Mouse (Mus musculus) heart, embryonic 15.5 days (tissue): ENCODE results near the gene Nav2. TPM values are rescaled to one million over a fixed set of nuclear protein-coding genes. Genes with fewer than 3 reads are reported as not detected.

ENCODE experiments used
- ATAC-seq: fragments of 200-750 bp; cut with Nextera tagmentation; replicated peaks from 2 replicates; pipeline ENCODE4 v1.8.0; 2017; ENCODE audit warnings: low read depth, moderate TSS enrichment; ENCODE audit not compliant: insufficient number of reproducible peaks, insufficient read depth, low FRiP score
- H3K27ac ChIP-seq: fragments of 300-500 bp; sonication (generic); 2 replicates; pipeline ENCODE4 v1.5.1; 2015; ENCODE audit warnings: mild to moderate bottlenecking, inconsistent platforms
- H3K27me3 ChIP-seq: fragments of 300-500 bp; sonication (generic); 2 replicates; pipeline ENCODE4 v1.6.1; 2015; ENCODE audit warnings: inconsistent platforms
- H3K36me3 ChIP-seq: fragments of 300-500 bp; sonication (generic); 2 replicates; pipeline ENCODE4 v1.6.1; 2015; ENCODE audit warnings: mild to moderate bottlenecking, inconsistent platforms
- H3K4me1 ChIP-seq: fragments of 300-500 bp; sonication (generic); replicated peaks from 2 replicates; pipeline ENCODE4 v1.6.1; 2015; ENCODE audit warnings: inconsistent platforms
- H3K4me2 ChIP-seq: fragments of 300-500 bp; sonication (generic); 2 replicates; pipeline ENCODE4 v1.6.1; 2015; ENCODE audit warnings: inconsistent platforms, mild to moderate bottlenecking, moderate library complexity
- H3K4me3 ChIP-seq: fragments of 300-500 bp; sonication (generic); 2 replicates; pipeline ENCODE4 v1.5.1; 2015; ENCODE audit warnings: mild to moderate bottlenecking, inconsistent platforms
- H3K9ac ChIP-seq: fragments of 300-500 bp; sonication (generic); 2 replicates; pipeline ENCODE4 v1.6.1; 2015; ENCODE audit warnings: mild to moderate bottlenecking, inconsistent platforms
- H3K9me3 ChIP-seq: fragments of 300-500 bp; sonication (generic); replicated peaks from 2 replicates; pipeline ENCODE4 v1.6.1; 2016; ENCODE audit warnings: inconsistent platforms
- WGBS: fragments of 180-500 bp; shearing (Covaris S2); methylation state at CpG from one replicate; pipeline ENCODE4 v1.1.7; 2015; ENCODE audit warnings: mixed read lengths; 5-methylcytosine and 5-hydroxymethylcytosine counted together
- polyA plus RNA-seq: library from polyadenylated mRNA; unstranded; fragments of >200 nt; fragmentation: Nextera tagmentation; extraction: Ambion mirVana; gene quantifications from 2 replicates; pipeline ENCODE4 v1.2.1, GENCODE M21; 2015

Gene Nav2
- polyA plus RNA-seq, 1 experiment from 2014 or later: 30.7 TPM

GRCm38 (mm10) chr7:49583176-49583575 lies 674.7 kb downstream of the Nav2 start:
- 87% methylated on average over 6 of the region's 6 CpGs for WGBS
- H3K27me3 ChIP-seq: no peaks in the 10 kb centered on the region
- H3K36me3 ChIP-seq: peaks cover 80% of the 10 kb centered on the region
- no peaks in the 10 kb centered on the region for H3K9me3 ChIP-seq
- ATAC-seq: no peak
- H3K4me3 ChIP-seq: no peak overlapping the region
- H3K9ac ChIP-seq: no peak overlapping the region
- H3K4me1 ChIP-seq: no peaks in the 10 kb centered on the region
- no peak overlapping the region for H3K27ac ChIP-seq
- H3K4me2 ChIP-seq: no peak overlapping the region

GRCm38 (mm10) chr7:49586530-49587120 lies 678.1 kb downstream of the Nav2 start:
- Histone ChIP-seq H3K4me3 (no peak overlapping the region), H3K27me3 (no peaks in the 10 kb centered on the region), H3K4me1 (no peaks in the 10 kb centered on the region), H3K27ac (no peak overlapping the region), H3K36me3 (peaks cover 83% of the 10 kb centered on the region), H3K9ac (no peak overlapping the region), H3K4me2 (no peak overlapping the region), H3K9me3 (no peaks in the 10 kb centered on the region)
- no peak for ATAC-seq
- 72% methylated on average over 5 of the region's 5 CpGs for WGBS

- no peak for ATAC-seq
- Histone ChIP-seq H3K36me3 (peaks cover 91% of the 10 kb centered on the region), H3K9ac (no peak overlapping the region), H3K9me3 (no peaks in the 10 kb centered on the region), H3K4me1 (no peaks in the 10 kb centered on the region), H3K27ac (no peak overlapping the region), H3K4me3 (no peak overlapping the region), H3K4me2 (no peak overlapping the region), H3K27me3 (no peaks in the 10 kb centered on the region)
- 90% methylated on average over 8 of the region's 8 CpGs for WGBS
Observed at GRCm38 (mm10) chr7:49589635-49590034, 681.1 kb downstream of the Nav2 start.

GRCm38 (mm10) chr7:49597776-49598175 lies 689.3 kb downstream of the Nav2 start:
- 71% methylated on average over 3 of the region's 3 CpGs for WGBS
- Histone ChIP-seq H3K36me3 (peaks cover 72% of the 10 kb centered on the region), H3K4me2 (no peak overlapping the region), H3K4me1 (peaks cover 13% of the 10 kb centered on the region), H3K27ac (no peak overlapping the region), H3K27me3 (no peaks in the 10 kb centered on the region), H3K9me3 (no peaks in the 10 kb centered on the region), H3K9ac (no peak overlapping the region), H3K4me3 (no peak overlapping the region)
- ATAC-seq: no peak

- Histone ChIP-seq H3K27ac (no peak overlapping the region), H3K9me3 (no peaks in the 10 kb centered on the region), H3K4me1 (peaks cover 13% of the 10 kb centered on the region), H3K4me2 (no peak overlapping the region), H3K4me3 (no peak overlapping the region), H3K9ac (no peak overlapping the region), H3K27me3 (no peaks in the 10 kb centered on the region), H3K36me3 (peaks cover 73% of the 10 kb centered on the region)
- 82% methylated on average over 13 of the region's 13 CpGs for WGBS
- no peak for ATAC-seq
Observed at GRCm38 (mm10) chr7:49598225-49598624, 689.7 kb downstream of the Nav2 start.

GRCm38 (mm10) chr7:49599950-49600349 lies 691.4 kb downstream of the Nav2 start:
- H3K36me3 ChIP-seq: peaks cover 68% of the 10 kb centered on the region
- H3K9me3 ChIP-seq: no peaks in the 10 kb centered on the region
- H3K4me2 ChIP-seq: no peak overlapping the region
- ATAC-seq: 0 out of 2 replicates have a peak, but pooled peaks have one; percentile 3
- H3K4me3 ChIP-seq: no peak overlapping the region
- H3K4me1 ChIP-seq: peaks cover 13% of the 10 kb centered on the region
- 75% methylated on average over 3 of the region's 3 CpGs for WGBS
- peak overlapping the region; percentile 41 for H3K27ac ChIP-seq
- H3K27me3 ChIP-seq: no peaks in the 10 kb centered on the region
- H3K9ac ChIP-seq: no peak overlapping the region

- H3K27me3 ChIP-seq: no peaks in the 10 kb centered on the region
- no peak overlapping the region for H3K9ac ChIP-seq
- H3K27ac ChIP-seq: peak overlapping the region; percentile 47; the same call in 1 of the 2 replicates
- H3K4me2 ChIP-seq: no peak overlapping the region
- H3K4me1 ChIP-seq: peaks cover 18% of the 10 kb centered on the region
- ATAC-seq: 0 out of 2 replicates have a peak, but pooled peaks have one; percentile 29
- H3K4me3 ChIP-seq: no peak overlapping the region
- 45% methylated on average over 13 of the region's 13 CpGs for WGBS
- H3K36me3 ChIP-seq: peaks cover 67% of the 10 kb centered on the region
- H3K9me3 ChIP-seq: no peaks in the 10 kb centered on the region
Observed at GRCm38 (mm10) chr7:49601191-49601975, 692.9 kb downstream of the Nav2 start.

GRCm38 (mm10) chr7:49604244-49604643 lies 695.7 kb downstream of the Nav2 start:
- no peaks in the 10 kb centered on the region for H3K9me3 ChIP-seq
- no peak for ATAC-seq
- no peak overlapping the region for H3K4me2 ChIP-seq
- no peaks in the 10 kb centered on the region for H3K27me3 ChIP-seq
- peaks cover 43% of the 10 kb centered on the region for H3K36me3 ChIP-seq
- 91% methylated on average over 14 of the region's 14 CpGs for WGBS
- no peak overlapping the region for H3K27ac ChIP-seq
- H3K4me3 ChIP-seq: no peak overlapping the region
- H3K4me1 ChIP-seq: peaks cover 11% of the 10 kb centered on the region
- no peak overlapping the region for H3K9ac ChIP-seq

GRCm38 (mm10) chr7:49604965-49605795 lies 696.7 kb downstream of the Nav2 start:
- Histone ChIP-seq H3K4me1 (peaks cover 6% of the 10 kb centered on the region), H3K9ac (no peak overlapping the region), H3K4me2 (no peak overlapping the region), H3K4me3 (no peak overlapping the region), H3K27ac (peak overlapping the region; percentile 28; the same call in 1 of the 2 replicates), H3K36me3 (peaks cover 39% of the 10 kb centered on the region), H3K9me3 (no peaks in the 10 kb centered on the region), H3K27me3 (no peaks in the 10 kb centered on the region)
- WGBS: 69% methylated on average over 15 of the region's 15 CpGs
- no peak for ATAC-seq

- ATAC-seq: no peak
- 13% methylated on average over 6 of the region's 7 CpGs for WGBS
- Histone ChIP-seq H3K4me2 (peak overlapping the region; percentile 27; the same call in 1 of the 2 replicates), H3K9me3 (no peaks in the 10 kb centered on the region), H3K36me3 (no peaks in the 10 kb centered on the region), H3K27ac (no peak overlapping the region), H3K9ac (no peak overlapping the region), H3K4me1 (no peaks in the 10 kb centered on the region), H3K27me3 (peaks cover 8% of the 10 kb centered on the region; the same call in 1 of the 2 replicates), H3K4me3 (no peak overlapping the region)
Observed at GRCm38 (mm10) chr7:49616258-49616735, 707.8 kb downstream of the Nav2 start.

GRCm38 (mm10) chr7:49617087-49617486 lies 708.6 kb downstream of the Nav2 start:
- no peaks in the 10 kb centered on the region for H3K36me3 ChIP-seq
- no peaks in the 10 kb centered on the region for H3K4me1 ChIP-seq
- no peaks in the 10 kb centered on the region for H3K9me3 ChIP-seq
- H3K4me3 ChIP-seq: no peak overlapping the region
- H3K4me2 ChIP-seq: no peak overlapping the region
- ATAC-seq: no peak
- peaks cover 8% of the 10 kb centered on the region for H3K27me3 ChIP-seq
- H3K9ac ChIP-seq: no peak overlapping the region
- WGBS: 76% methylated on average over 4 of the region's 4 CpGs
- H3K27ac ChIP-seq: no peak overlapping the region
